Mouse (Mus musculus) embryo, embryonic 10.5 days (tissue): ENCODE measurements around the gene Trpc1.

Experiments used
- DNase-seq: peaks from one replicate; pipeline ENCODE4 v3.0.0-alpha.2; 2015; ENCODE audit warnings: low spot score

The Trpc1 gene

DNA sequence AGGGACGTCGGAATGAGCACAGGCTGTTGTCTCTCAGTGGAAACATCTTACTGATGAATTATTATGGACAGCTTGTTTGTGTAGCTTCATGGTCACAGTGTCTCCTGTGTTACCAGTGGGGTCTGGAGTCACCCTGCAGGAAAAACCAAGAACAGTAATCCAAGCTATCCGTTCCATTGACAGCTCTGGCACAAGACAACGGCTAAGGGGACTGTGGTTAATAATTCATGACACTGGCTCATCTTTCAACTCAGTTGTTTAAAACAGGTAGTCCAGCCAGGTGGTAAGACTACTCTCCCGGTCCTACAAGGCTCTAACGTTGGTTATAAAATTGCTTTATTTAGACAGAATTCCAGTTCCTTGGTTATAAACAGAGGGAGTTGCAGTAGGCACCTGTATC, 53.6 kb downstream of the Trpc1 start:
- DNase-seq: no peak

GRCm38 (mm10) chr9:95695023-95695422, 55.2 kb downstream of the Trpc1 start:
- DNase-seq: no peak

DNA sequence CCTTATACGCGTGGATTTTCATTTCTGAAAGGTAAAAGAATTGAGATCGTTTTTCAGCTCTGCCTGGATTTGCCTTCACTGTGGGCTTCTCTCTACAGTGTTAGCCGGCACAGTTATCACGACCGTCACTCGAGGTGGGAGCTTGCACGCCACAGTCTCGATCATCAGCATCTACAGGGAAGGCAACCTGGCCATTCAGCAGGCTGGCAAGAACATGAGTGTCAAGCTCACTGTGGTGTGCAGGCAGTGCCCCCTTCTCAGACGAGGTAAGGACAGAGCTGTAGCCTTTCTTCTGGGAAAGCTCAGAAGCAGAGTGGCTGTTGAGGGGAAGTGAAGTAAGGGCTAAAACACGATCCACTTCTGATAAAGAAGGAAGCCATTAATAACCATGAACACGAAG, 55.6 kb downstream of the Trpc1 start:
- no peak for DNase-seq

DNA sequence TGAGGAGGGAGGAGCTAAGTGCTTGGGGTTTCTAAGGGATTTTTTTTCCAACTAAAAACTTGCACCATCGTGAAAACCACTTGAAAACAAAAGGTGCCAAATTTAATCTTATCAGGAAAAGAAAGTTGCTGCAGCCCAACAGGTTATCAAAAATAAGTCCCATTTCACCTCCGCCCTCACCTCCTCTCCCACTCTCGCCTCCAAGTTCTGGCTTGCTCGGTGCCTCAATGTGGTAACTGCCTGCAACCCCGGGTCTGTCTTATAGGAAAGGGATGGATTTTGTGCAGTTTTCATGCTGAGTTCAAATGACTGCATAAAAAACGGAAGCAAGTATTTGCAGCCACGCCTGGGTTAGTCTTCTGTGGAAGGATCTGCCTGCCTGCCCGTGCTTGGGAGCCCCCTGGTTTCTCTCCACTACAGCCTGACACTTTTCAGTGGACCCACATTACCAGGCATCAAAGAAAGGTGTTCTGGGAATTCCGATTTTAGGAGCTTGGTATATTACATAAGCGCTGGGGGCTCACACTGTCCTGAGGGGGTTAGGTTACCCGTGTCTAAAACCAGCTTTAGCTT, 56.6 kb downstream of the Trpc1 start:
- no peak for DNase-seq

- DNase-seq: no peak
Measured at GRCm38 (mm10) chr9:95692823-95693222, 57.4 kb downstream of the Trpc1 start.

GRCm38 (mm10) chr9:95688064-95688463, 62.1 kb downstream of the Trpc1 start:
- peak; percentile 32 for DNase-seq

GRCm38 (mm10) chr9:95685660-95686440, 64.3 kb downstream of the Trpc1 start:
- peak; percentile 42 for DNase-seq

GRCm38 (mm10) chr9:95680691-95681090, 69.5 kb downstream of the Trpc1 start:
- no peak for DNase-seq

GRCm38 (mm10) chr9:95679966-95680365, 70.2 kb downstream of the Trpc1 start:
- DNase-seq: no peak

DNA sequence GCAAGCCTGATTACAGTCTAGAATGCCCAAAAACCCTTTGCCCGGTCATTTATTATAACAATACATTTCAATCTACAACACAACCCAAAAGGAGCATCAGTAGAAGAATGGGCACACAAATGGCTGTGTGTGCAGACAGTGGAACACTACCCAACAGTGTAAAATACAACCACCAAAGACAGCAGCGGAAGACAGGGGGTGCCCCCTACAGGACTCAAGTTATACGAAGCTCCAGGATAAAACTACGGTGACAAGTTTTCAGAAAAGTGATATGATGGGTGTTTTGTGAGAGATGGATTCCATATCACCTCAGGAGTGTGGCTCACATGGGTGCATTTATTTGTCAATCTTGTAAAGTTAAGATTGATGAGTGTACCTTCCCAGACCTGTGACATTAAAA, 74.2 kb downstream of the Trpc1 start:
- no peak for DNase-seq

GRCm38 (mm10) chr9:95675064-95675699, 75.0 kb downstream of the Trpc1 start:
- DNase-seq: no peak

DNA sequence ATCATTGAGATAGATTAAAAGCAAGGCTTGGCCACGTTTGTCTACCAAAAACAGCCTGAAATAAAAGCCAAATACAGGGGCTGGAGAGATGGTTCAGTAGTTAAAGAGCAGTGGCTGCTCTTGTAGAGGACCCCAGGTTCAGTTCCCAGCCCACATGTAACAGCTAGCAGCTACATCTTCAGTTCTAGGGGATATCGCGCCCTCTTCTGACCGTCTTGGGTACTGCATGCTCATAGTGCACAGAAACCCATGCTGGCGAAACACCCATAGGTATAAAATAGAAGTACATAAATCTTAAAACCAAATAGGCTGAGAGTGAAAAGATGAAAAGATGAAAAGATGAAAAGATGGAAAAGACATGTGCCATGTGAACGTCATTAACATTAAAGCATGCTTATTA, 77.4 kb downstream of the Trpc1 start:
- DNase-seq: no peak

DNA sequence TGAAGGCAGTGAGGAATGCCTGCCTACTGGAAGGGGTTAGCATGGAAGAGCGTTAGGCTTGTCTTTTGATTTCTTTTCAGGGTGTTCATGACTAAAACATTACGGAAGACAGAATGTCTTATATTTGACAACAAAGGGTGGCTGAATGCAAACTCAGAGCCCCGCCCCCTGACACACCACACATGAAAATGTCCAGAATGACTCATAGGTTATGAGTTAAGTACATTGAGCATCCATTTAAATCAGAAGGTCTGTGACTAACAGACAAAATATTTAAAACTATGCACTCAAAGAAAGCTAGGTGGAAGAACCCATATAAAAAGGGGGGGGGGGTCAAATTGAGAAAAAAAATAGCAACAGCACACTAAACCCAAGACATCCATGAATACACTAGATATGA, 77.8 kb downstream of the Trpc1 start:
- DNase-seq: no peak

GRCm38 (mm10) chr9:95668306-95668705, 81.9 kb downstream of the Trpc1 start:
- no peak for DNase-seq

DNA sequence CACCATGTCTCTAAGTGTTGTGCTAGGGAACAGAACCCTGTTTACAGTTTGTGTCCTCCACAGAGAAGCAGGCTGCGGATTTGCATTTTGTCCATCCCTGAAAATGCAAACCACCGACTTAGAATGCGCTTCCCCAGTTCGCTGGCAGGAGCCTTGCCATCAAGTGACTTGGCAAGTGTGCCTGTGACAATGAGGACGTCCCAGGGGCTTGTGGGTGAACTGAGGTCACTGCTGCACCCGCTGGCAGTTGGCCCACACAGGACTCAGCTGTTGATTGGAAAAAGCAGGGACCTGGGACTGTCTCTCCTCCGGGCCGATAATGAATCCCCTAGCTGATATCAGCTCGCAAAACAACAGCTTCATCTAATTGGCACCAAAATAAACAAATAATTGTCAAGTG, 82.3 kb downstream of the Trpc1 start:
- no peak for DNase-seq

GRCm38 (mm10) chr9:95665835-95666234, 84.3 kb downstream of the Trpc1 start:
- DNase-seq: no peak

DNA sequence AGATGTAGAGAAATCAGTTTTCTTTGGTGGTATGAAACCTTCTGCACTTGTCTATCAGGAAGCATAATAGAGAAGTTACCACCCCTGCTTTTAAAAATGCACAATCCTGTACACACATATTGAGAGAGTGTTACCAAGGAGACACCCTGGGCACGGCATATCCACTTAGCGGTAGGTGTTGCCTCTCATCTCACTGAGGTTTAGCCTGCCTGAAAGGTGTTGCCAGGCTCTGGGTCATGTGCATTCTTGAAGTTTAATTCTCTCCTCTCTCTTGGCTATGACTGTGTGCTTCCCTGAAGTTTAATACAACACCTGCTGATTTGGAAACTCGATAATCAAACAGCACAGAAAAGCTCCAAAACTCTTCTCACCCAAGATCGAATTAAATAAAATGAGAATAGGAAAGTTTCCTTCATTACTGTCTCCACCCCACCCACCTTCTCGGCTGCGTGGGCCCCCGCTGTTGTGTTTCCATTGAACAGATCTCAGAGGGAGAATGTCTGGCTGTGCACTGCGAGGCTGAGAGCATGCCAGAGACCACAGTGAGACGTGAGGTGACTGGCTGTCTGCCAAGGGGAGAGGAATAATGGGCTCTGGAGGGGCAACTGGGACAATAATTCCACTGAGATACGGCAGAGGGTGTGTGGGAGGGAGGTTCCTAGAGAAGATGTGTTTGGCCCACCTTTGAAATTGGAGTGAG, 85.7 kb downstream of the Trpc1 start:
- DNase-seq: no peak

- DNase-seq: no peak
Measured at GRCm38 (mm10) chr9:95657941-95658340, 92.2 kb downstream of the Trpc1 start.
